Mouse (Mus musculus) hindbrain, postnatal 0 days (tissue): ENCODE results near the gene Ctr9. TPM values are rescaled to one million over a fixed set of nuclear protein-coding genes. Genes with fewer than 3 reads are reported as not detected.

Experiments used
- ATAC-seq: fragments of 200-750 bp; cut with Nextera tagmentation; 2 replicates; pipeline ENCODE4 v1.8.0; 2017; ENCODE audit warnings: mild to moderate bottlenecking, moderate TSS enrichment, moderate library complexity
- DNase-seq: peaks from one replicate; pipeline ENCODE4 v3.0.0-alpha.2; 2015; ENCODE audit warnings: low spot score
- H3K27ac ChIP-seq: fragments of 300-500 bp; sonication (generic); 2 replicates; pipeline ENCODE4 v1.5.1; 2014; ENCODE audit warnings: mild to moderate bottlenecking
- H3K27me3 ChIP-seq: fragments of 300-500 bp; sonication (generic); 2 replicates; pipeline ENCODE4 v1.6.1; 2014; ENCODE audit warnings: low read length, mixed read lengths; ENCODE audit not compliant: insufficient read depth
- H3K36me3 ChIP-seq: fragments of 300-500 bp; sonication (generic); 2 replicates; pipeline ENCODE4 v1.6.1; 2014; ENCODE audit warnings: low read length, mixed read lengths; ENCODE audit not compliant: insufficient read depth
- H3K4me1 ChIP-seq: fragments of 300-500 bp; sonication (generic); 2 replicates; pipeline ENCODE4 v1.6.1; 2014; ENCODE audit warnings: antibody characterized with exemption, low read length, mixed read lengths; ENCODE audit not compliant: insufficient read depth
- H3K4me2 ChIP-seq: fragments of 300-500 bp; sonication (generic); 2 replicates; pipeline ENCODE4 v1.6.1; 2014; ENCODE audit warnings: low read depth, mild to moderate bottlenecking, low read length, moderate library complexity, mixed read lengths
- H3K4me3 ChIP-seq: fragments of 300-500 bp; sonication (generic); 2 replicates; pipeline ENCODE4 v1.5.1; 2014; ENCODE audit warnings: low read length
- H3K9ac ChIP-seq: fragments of 300-500 bp; sonication (generic); replicated peaks from 2 replicates; pipeline ENCODE4 v1.6.1; 2014; ENCODE audit warnings: mild to moderate bottlenecking, low read length, moderate library complexity, mixed read lengths
- H3K9me3 ChIP-seq: fragments of 300-500 bp; sonication (generic); 2 replicates; pipeline ENCODE4 v1.6.1; 2016; ENCODE audit warnings: low read length, mixed read lengths
- CTCF ChIP-seq: IDR thresholded peaks from 2 replicates; pipeline ENCODE4 v1.5.1; 2016; ENCODE audit warnings: antibody characterized with exemption, control low read depth, low read depth
- WGBS: fragments of 180-500 bp; shearing (Covaris S2); extraction: QIAGEN DNeasy Blood & Tissue Kit; methylation state at CpG from one replicate; pipeline ENCODE4 v1.1.7; 2014; 5-methylcytosine and 5-hydroxymethylcytosine counted together
- polyA plus RNA-seq: library from polyadenylated mRNA; unstranded; fragments of >200 nt; fragmentation: Nextera tagmentation; extraction: Ambion mirVana; gene quantifications from 2 replicates; pipeline ENCODE4 v1.2.1, GENCODE M21; 2015
- total RNA-seq: library from RNA; depleted of rRNA; stranded (reverse); fragments of >200 nt; gene quantifications from 2 replicates; pipeline ENCODE4 v1.2.3, GENCODE M21; 2014

The Ctr9 gene
- total and polyA plus RNA-seq, 2 experiments from 2014 or later: 42.3 to 60.0 TPM

GRCm38 (mm10) chr7:111014039-111014605 is 14.6 kb upstream of the Ctr9 start:
- no peaks in the 10 kb centered on the region for H3K36me3 ChIP-seq
- H3K4me3 ChIP-seq: no peak overlapping the region
- no peaks in the 10 kb centered on the region for H3K9me3 ChIP-seq
- TF ChIP-seq CTCF: no peak
- 75% methylated on average over 7 of the region's 7 CpGs for WGBS
- no peak overlapping the region for H3K4me2 ChIP-seq
- no peak for DNase-seq
- H3K9ac ChIP-seq: no peak overlapping the region
- no peaks in the 10 kb centered on the region for H3K4me1 ChIP-seq
- ATAC-seq: no peak
- H3K27me3 ChIP-seq: no peaks in the 10 kb centered on the region
- no peak overlapping the region for H3K27ac ChIP-seq

- WGBS: 33% methylated on average over 5 of the region's 5 CpGs
Measured at GRCm38 (mm10) chr7:111014893-111015292, 13.9 kb upstream of the Ctr9 start.

GRCm38 (mm10) chr7:111015731-111016130 is 13.0 kb upstream of the Ctr9 start:
- Histone ChIP-seq H3K27ac (no peak overlapping the region), H3K36me3 (no peaks in the 10 kb centered on the region), H3K4me3 (no peak overlapping the region), H3K9me3 (no peaks in the 10 kb centered on the region), H3K9ac (no peak overlapping the region), H3K4me1 (no peaks in the 10 kb centered on the region), H3K4me2 (no peak overlapping the region), H3K27me3 (no peaks in the 10 kb centered on the region)
- DNase-seq (no peak), ATAC-seq (no peak)
- TF ChIP-seq CTCF: no peak
- WGBS: 73% methylated on average over 5 of the region's 5 CpGs

More at GRCm38 (mm10) chr7:111014893-111015292, 13.9 kb upstream of the Ctr9 start:
- no peaks in the 10 kb centered on the region for H3K9me3 ChIP-seq
- no peak overlapping the region for H3K27ac ChIP-seq
- no peaks in the 10 kb centered on the region for H3K27me3 ChIP-seq
- no peak overlapping the region for H3K4me3 ChIP-seq
- H3K36me3 ChIP-seq: no peaks in the 10 kb centered on the region
- ATAC-seq: peak; percentile 87
- peak; percentile 95 for DNase-seq
- H3K4me1 ChIP-seq: no peaks in the 10 kb centered on the region
- peak; percentile 98 for TF ChIP-seq CTCF
- no peak overlapping the region for H3K9ac ChIP-seq
- H3K4me2 ChIP-seq: no peak overlapping the region

- no peak overlapping the region for H3K27ac ChIP-seq
- H3K4me2 ChIP-seq: no peak overlapping the region
- ATAC-seq: no peak
- no peak for DNase-seq
- H3K36me3 ChIP-seq: no peaks in the 10 kb centered on the region
- H3K27me3 ChIP-seq: no peaks in the 10 kb centered on the region
- no peaks in the 10 kb centered on the region for H3K9me3 ChIP-seq
- H3K9ac ChIP-seq: no peak overlapping the region
- no peaks in the 10 kb centered on the region for H3K4me1 ChIP-seq
- no peak overlapping the region for H3K4me3 ChIP-seq
- no peak for TF ChIP-seq CTCF
- WGBS: 87% methylated on average over 3 of the region's 3 CpGs
Measured at GRCm38 (mm10) chr7:111016921-111017320, 11.8 kb upstream of the Ctr9 start.

GRCm38 (mm10) chr7:111020814-111021213 is 7.9 kb upstream of the Ctr9 start:
- H3K4me1 ChIP-seq: no peaks in the 10 kb centered on the region
- ATAC-seq (no peak), DNase-seq (no peak)
- H3K27ac ChIP-seq: no peak overlapping the region
- H3K4me3 ChIP-seq: no peak overlapping the region
- H3K27me3 ChIP-seq: no peaks in the 10 kb centered on the region
- H3K36me3 ChIP-seq: no peaks in the 10 kb centered on the region
- 82% methylated on average over 4 of the region's 4 CpGs for WGBS
- no peak for TF ChIP-seq CTCF
- H3K9ac ChIP-seq: no peak overlapping the region
- no peaks in the 10 kb centered on the region for H3K9me3 ChIP-seq
- no peak overlapping the region for H3K4me2 ChIP-seq

GRCm38 (mm10) chr7:111024068-111024594 is 4.6 kb upstream of the Ctr9 start:
- no peaks in the 10 kb centered on the region for H3K4me1 ChIP-seq
- H3K4me2 ChIP-seq: no peak overlapping the region
- DNase-seq (peak; percentile 19), ATAC-seq (no peak)
- no peaks in the 10 kb centered on the region for H3K27me3 ChIP-seq
- WGBS: 21% methylated on average over 8 of the region's 8 CpGs
- no peaks in the 10 kb centered on the region for H3K36me3 ChIP-seq
- H3K4me3 ChIP-seq: no peak overlapping the region
- H3K27ac ChIP-seq: 0 out of 2 replicates have a peak overlapping the region, but pooled peaks have one; percentile 12
- no peaks in the 10 kb centered on the region for H3K9me3 ChIP-seq
- no peak overlapping the region for H3K9ac ChIP-seq
- no peak for TF ChIP-seq CTCF

- H3K4me1 ChIP-seq: 0 out of 2 replicates have a peak, but pooled peaks cover 4% of the 10 kb centered on the region
- ATAC-seq: no peak
- no peaks in the 10 kb centered on the region for H3K27me3 ChIP-seq
- no peaks in the 10 kb centered on the region for H3K9me3 ChIP-seq
- no peak overlapping the region for H3K27ac ChIP-seq
- no peak for TF ChIP-seq CTCF
- 72% methylated on average over 4 of the region's 4 CpGs for WGBS
- DNase-seq: no peak
- no peaks in the 10 kb centered on the region for H3K36me3 ChIP-seq
- no peak overlapping the region for H3K4me2 ChIP-seq
- no peak overlapping the region for H3K9ac ChIP-seq
- no peak overlapping the region for H3K4me3 ChIP-seq
Measured at GRCm38 (mm10) chr7:111024912-111025311, 3.8 kb upstream of the Ctr9 start.
